Mouse (Mus musculus): ENCODE measurements around the gene Cntrl.
A peak's percentile ranks its signal among the peaks of the same experiment; 100 is the strongest.

Gene Cntrl

GRCm38 (mm10) chr2:35175281-35176065 lies 66.2 kb downstream of the Cntrl start:
- DNase-seq: no peak

GRCm38 (mm10) chr2:35178153-35178552 lies 68.9 kb downstream of the Cntrl start:
- no peak for DNase-seq

- DNase-seq: no peak
These were observed 73.9 kb downstream of the Cntrl start for GRCm38 (mm10) chr2:35183115-35183673.

- DNase-seq: no peak
These were observed 79.6 kb downstream of the Cntrl start for GRCm38 (mm10) chr2:35188929-35189328.

GRCm38 (mm10) chr2:35193976-35194375 lies 84.7 kb downstream of the Cntrl start:
- no peak for DNase-seq

- peak; percentile 38 for DNase-seq
These were observed 86.6 kb downstream of the Cntrl start for GRCm38 (mm10) chr2:35195626-35196544.

- no peak for DNase-seq
These were observed 90.2 kb downstream of the Cntrl start for GRCm38 (mm10) chr2:35199541-35199940.

- peak; percentile 66 for DNase-seq
These were observed 90.9 kb downstream of the Cntrl start for GRCm38 (mm10) chr2:35199971-35200897.

- DNase-seq: peak; percentile 100
These were observed 91.8 kb downstream of the Cntrl start, which contains the start of gene Rab14 for GRCm38 (mm10) chr2:35200898-35201668. Gene Rab14, minus strand, starts transcription at chr2:35201120.

- no peak for DNase-seq
These were observed 94.4 kb downstream of the Cntrl start for GRCm38 (mm10) chr2:35203729-35204128.

GRCm38 (mm10) chr2:35206761-35207160 lies 97.5 kb downstream of the Cntrl start:
- no peak for DNase-seq

- DNase-seq: no peak
These were observed 98.8 kb downstream of the Cntrl start for GRCm38 (mm10) chr2:35208054-35208453.

- no peak for DNase-seq
These were observed 99.8 kb downstream of the Cntrl start for GRCm38 (mm10) chr2:35208931-35209665.

GRCm38 (mm10) chr2:35211681-35212080 lies 102.4 kb downstream of the Cntrl start:
- DNase-seq: no peak

- no peak for DNase-seq
These were observed 104.1 kb downstream of the Cntrl start for GRCm38 (mm10) chr2:35213345-35213910.

GRCm38 (mm10) chr2:35214881-35215358 lies 105.6 kb downstream of the Cntrl start:
- peak; percentile 89 for DNase-seq

- DNase-seq: peak; percentile 24
These were observed 106.1 kb downstream of the Cntrl start for GRCm38 (mm10) chr2:35215363-35215762.

GRCm38 (mm10) chr2:35216701-35217100 lies 107.4 kb downstream of the Cntrl start:
- no peak for DNase-seq

- DNase-seq: no peak
These were observed 109.4 kb downstream of the Cntrl start for GRCm38 (mm10) chr2:35218736-35219135.

- DNase-seq: no peak
These were observed 113.6 kb downstream of the Cntrl start for GRCm38 (mm10) chr2:35222822-35223391.

Data from kidney, postnatal 10 days (tissue).